Mouse (Mus musculus) T-cell, adult 2 months (primary cell): ENCODE data around the gene Trim8.

Source experiments
- DNase-seq: peaks from one replicate; pipeline ENCODE4 v3.0.0; 2022; ENCODE audit warnings: low spot score

Gene Trim8

GRCm38 (mm10) chr19:46501401-46502068 is at the start of gene Trim8:
Trim8 (plus strand) TSS chr19:46501702.
- peak; percentile 52 for DNase-seq

DNA sequence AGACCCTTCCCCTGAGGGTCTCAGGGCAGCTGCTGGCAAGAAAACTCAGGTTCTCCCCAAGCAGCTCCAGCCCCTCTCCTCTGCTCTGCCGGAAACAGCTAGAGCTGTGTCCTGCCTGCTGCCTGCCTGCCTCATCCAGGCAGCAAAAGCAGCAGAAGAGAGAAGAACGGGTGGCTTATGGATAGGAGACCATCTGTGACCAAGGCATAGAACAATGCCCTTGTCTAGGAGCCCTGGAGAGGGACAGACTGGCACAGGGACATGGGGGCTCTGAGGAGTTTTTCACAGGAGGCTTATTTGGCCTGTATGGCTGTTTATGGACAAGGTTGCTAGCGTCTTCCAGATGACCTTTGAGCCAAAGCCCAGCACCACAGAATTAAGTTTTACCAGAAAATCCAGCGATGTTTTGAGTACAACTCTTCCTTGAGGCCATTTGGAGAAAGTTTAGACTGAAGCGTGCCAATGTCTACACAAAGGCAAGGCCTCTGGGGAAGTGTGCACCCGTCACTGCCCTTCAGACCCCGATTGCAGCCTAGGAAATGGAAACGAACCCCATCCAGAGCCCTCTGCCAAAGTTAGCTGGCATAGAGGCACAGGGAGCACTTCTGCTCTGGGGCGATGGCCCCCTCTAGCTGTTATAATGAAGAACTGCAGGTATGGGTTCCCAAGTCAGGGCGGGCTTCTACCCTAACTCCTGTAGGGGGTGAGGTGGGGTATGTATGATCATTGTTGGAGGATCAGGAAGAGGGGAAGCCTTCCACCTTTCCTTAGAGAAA is 49.3 kb upstream of the Trim8 start:
- DNase-seq = peak; percentile 65

DNA sequence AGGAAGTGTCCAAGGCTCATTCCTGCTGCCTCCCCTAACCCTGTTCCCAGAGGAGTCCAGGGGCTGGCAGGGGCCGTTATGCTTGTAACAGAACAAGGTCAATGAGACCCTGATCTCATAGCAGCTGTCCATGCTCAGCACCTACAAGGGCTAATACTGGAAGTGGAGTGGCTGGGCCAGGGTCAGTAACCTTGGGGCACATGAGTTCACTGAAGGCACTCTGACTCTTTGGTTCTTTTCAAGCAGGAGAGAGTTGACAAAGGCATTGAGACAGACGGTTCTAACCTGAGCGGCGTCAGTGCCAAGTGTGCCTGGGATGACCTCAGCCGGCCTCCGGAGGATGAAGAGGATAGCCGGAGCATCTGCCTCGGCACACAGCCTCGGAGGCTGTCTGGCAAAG is 48.6 kb upstream of the Trim8 start:
- DNase-seq = no peak

DNA sequence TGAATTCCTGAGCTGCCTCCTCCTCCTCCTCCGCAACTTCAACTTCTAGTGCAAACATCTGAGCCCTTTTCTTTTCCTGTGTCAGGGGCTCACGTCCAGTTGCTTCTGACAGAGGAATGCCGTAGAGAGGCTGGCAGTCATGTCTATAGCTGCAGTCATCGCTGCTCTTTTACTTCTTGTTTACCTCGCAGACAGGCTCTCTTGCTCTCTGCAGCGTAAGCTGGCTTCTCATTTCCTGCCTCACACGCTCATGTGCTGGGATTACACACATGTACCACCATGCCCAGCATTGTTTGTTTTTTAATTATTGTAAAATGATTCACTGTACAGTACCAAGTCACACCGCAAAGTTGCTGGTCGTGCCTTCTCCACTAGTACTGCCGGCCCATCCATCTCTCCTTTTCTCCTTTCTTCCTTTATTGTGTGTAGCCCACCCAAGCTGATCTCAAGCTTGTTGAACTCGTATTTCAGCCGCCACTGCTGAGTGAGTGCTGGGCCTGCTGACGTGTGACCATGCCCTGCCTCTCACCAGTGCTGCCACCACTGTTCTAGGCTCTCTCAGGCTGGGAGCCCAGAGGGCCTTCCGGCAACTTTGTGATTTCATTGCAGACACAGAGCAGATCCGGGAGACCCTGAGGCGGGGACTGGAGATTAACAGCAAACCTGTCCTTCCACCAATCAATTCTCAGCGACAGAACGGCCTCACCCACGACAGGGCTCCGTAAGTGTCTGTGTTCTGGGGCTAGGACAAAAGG is 47.2 kb upstream of the Trim8 start:
- DNase-seq = no peak

GRCm38 (mm10) chr19:46455032-46455431 is 46.5 kb upstream of the Trim8 start:
- no peak for DNase-seq

GRCm38 (mm10) chr19:46455556-46455955 is 45.9 kb upstream of the Trim8 start:
- DNase-seq = no peak

DNA sequence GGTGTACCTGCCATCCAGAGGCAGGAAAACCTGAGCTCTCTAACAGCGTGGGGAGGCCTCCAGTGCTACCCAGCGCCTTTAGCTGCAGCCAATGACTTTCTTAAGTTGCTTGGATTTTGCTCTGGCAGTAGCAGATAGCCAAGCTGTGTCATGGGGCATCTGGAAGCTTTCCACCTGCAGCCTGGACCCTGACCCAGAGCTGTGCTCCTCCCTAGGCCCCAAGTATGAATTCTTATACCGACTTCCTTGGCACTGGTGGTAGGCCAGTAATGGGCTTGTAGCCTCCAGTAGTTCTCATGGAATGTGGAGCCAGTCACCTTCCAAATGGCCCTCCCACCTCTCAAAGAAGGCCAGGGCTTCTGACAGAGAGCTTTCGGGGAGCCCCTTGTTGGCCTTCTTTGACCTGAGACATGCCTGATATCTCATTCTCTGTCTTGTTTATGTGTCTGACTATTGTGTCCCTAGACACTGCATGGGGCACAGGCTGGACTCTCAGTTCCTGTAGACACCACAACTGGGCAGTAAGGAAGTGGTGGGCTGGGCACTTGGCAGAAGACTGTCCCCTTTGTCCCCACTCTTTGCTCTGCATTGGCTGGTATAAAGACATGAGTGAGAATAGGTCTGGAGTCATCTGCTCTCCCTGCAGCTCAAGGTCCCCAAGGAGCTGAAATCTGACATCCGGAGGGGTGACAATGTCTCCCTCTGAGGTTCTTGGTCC is 45.3 kb upstream of the Trim8 start:
- DNase-seq = no peak

DNA sequence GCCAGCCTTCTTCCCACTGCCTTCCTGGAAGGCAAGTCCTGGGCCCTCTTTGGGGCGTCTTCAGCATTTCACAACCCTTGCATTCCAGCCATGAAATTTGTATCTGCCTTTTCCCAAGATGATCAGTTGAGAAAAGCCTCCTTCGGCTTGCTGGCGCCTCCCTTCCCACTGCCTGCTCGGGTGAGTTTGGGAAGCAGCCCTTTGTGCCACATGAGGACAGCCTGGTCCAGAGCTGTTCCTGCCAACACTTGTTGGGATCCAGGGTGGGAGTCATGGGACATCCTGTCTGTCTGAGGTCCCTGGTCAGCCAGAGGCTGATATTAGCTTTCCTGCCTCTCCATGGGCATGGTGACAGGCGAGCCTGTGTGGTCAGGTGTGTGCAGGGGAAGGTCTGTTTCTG is 43.7 kb upstream of the Trim8 start:
- DNase-seq = no peak

DNA sequence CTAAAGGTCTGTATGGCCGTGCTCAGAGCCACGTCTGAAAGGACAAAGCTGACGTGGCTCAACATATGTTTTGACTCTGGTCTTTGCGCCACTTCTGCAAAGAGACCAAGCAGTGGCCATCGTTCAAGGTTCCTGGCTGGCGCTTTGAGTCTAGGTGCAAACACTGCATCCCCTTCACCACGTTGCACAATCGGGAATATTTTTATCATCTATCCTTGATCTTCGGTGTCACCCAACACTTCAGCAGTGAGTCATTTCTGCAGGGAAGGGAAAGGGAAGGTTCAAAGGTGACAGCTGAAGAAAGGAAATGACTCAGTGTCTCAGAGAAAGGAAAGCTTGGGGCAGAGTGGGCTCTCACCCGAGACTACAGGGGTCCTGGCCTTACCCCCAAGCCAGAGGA is 42.2 kb upstream of the Trim8 start:
- no peak for DNase-seq

- DNase-seq = no peak
These were observed 41.6 kb upstream of the Trim8 start for GRCm38 (mm10) chr19:46459889-46460288.

GRCm38 (mm10) chr19:46462574-46462973 is 38.9 kb upstream of the Trim8 start:
- DNase-seq = no peak

GRCm38 (mm10) chr19:46463446-46463845 is 38.1 kb upstream of the Trim8 start:
- no peak for DNase-seq

- DNase-seq = peak; percentile 67
These were observed 35.3 kb upstream of the Trim8 start for GRCm38 (mm10) chr19:46466160-46466559.

DNA sequence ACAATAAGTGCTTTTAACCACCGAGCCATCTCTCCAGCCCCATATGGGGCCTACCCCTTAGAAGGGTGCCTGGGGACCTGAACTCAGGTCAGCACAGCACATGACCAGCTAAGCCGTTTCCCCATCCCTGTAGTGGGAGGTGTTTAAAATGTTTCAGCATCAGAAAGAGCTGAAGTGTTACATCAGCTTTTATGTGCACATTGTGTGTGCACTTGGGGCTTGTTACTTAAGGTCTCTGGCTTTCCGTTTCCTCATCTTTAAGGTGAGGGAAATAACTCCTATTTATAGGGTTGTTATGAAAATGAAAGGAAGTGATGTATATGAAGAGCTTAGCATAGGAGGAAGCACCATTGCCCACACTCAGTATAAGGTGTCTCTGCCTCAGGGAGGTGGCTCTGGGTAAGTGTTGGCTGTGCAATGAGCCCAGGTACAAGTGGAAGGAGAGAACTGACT is 34.4 kb upstream of the Trim8 start:
- DNase-seq = peak; percentile 39

DNA sequence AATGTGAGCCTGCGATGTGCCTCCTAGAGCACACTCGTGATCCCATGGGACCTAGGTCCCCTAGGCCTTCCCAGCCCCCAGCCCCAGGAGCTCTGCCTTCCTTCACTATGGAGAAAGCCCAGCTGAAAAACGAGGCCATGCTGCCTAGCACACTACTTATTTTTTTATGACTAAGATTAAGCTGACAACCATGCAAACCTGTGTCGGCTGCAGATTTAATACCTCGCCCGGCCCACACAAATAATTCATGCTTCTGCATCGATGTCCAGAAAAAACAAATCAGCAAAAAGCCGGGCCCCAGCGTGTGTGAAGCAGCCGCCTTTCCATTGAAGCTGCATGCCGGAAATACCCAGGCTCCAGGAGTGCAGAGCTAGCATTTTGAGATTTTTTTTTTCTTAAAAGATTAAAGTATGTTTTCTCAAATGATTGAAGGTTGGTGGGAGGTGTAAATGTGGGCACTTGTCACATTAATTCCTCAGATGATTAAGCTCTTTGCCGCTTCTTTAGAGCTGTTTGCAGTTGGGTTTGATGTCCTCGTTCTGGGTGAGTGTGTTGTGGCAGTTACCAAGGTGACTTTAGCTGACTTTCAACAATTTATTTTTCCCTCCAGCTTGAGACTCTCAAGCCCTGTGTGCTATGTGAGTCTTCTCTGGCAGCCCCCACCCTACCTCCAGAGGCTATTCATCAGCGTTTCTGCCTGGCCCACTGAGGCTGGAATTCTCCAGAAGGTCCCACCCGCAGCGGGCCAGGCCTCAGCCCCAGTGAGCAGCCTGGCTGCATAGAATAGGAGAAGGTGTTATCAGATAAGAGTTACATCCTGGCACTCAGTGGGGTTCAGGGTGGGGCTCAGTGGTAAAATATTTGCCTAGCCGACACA is 30.9 kb upstream of the Trim8 start:
- DNase-seq = peak; percentile 65

DNA sequence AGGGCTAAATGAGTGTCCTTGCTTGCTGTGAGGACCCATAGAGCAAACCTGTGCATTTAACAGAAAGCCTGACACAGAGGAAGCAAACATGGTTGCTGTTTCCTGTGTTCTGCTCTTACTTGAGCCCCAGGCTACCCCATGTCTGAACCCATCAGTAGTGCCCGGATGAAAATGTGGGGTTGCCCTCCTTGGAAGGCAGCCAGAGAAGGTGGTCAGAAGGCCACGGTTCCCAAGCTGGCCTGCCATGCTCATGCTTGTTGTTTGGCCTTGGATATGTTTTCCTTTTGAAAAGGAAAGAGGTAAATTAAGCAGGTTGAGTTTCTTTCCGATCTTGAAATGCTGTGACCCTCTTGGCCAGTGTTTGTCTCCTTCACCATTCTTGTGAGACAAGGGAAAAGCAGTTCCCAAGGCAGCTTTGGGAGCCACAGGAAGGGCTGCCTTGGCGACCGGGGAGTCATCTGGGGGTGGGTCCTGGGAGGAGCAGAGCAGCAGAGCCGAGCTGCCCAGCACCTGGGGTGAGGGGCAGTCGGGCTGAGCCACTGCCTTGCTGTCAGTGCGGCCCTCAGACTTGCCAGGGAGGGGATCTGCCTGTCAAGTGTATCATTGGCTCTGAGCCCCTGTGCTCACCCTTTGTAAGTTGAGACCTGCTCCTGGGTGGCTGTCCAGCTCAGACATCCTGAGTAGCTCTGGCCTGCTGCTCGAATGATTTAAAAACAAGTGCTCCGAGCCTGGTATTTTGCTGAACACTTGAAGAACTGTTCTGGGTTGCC is 30.0 kb upstream of the Trim8 start:
- DNase-seq = no peak

GRCm38 (mm10) chr19:46477432-46477845 is 24.1 kb upstream of the Trim8 start:
- DNase-seq = no peak

DNA sequence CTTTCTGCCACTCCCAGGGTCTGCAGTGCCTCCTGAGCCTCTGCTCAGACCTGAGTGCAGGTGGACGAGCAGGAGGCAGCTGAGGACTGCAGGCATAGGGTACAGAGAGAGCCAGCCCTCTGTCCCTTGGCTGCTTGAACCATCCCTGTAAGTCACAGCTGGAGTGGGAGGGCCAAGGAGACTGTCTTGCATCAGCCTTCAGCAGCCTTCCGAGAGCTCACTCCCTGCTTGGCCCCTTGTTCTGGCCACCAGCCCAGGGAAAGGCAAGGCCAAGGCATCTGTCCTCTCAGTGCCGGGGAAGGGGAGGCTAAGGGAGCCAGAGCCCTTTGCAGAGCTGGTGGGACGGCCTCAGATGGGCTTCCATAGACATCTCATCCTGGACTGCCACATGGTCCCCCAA is 23.3 kb upstream of the Trim8 start:
- no peak for DNase-seq

DNA sequence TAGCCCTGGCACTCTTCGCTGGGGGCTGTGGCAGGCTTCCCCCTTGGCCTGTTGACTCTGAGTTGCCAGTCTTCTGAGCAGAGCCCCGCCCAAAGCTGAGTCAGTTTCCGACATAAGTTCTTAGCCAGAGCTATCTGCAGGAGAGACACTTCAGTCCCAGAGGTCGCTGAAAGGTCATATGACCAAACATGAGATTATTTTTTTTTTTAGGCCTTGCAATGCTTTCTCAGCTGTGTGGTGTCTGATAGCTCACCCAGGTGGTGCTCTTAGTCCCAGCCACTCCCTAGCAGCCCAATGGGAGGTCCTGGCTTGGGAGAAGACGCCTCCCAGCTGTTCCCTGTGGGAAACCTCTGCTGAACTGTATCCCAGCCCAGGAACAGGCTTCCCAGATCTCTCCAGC is 22.7 kb upstream of the Trim8 start:
- peak; percentile 67 for DNase-seq

- DNase-seq = no peak
These were observed 22.0 kb upstream of the Trim8 start for GRCm38 (mm10) chr19:46479306-46480075.
